Mouse (Mus musculus): ENCODE results near the gene Lct. TPM values are rescaled to one million over a fixed set of nuclear protein-coding genes. Genes with fewer than 3 reads are reported as not detected.

Lct gene
- total and polyA plus RNA-seq, 3 experiments, result 0.07 to 0.14 (median 0.08) TPM

DNA sequence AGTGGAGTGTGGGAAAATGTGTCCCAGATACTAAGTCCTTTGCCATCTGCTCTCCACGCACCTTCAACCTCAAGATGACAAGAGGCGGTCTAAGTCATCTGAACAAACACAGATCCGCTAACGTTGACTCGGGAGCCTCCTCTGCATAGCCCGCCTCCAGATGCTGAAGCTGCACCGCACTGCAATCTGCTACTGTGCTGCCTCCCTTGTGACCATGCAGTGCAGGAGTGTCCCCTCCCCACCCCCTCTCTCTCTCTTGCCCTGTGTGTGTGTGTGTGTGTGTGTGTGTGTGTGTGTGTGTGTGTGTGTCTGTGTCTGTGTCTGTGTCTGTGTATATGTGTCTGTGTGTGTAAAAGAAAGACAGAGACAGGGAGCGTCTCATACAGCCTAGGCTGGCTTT is 32.8 kb downstream of the Lct start:
- TF ChIP-seq POLR2AphosphoS2 (IDR thresholded peaks at IDR 0.05; ENCODE audit: low read depth, low read length), result no peak
- no peak for TF ChIP-seq MXI1 (IDR thresholded peaks at IDR 0.05; ENCODE audit: low read depth, low read length)
- no peak for TF ChIP-seq MEF2A (IDR thresholded peaks at IDR 0.05; ENCODE audit: borderline replicate concordance, low read depth, low read length)
- TF ChIP-seq RAD21 (IDR thresholded peaks at IDR 0.05; ENCODE audit: low read depth, low read length), result no peak
- no peak for TF ChIP-seq EP300 (IDR thresholded peaks at IDR 0.05; ENCODE audit: low read length)
- no peak for TF ChIP-seq SIN3A (IDR thresholded peaks at IDR 0.05; ENCODE audit: low read length)
- TF ChIP-seq KAT2A (IDR thresholded peaks at IDR 0.05; ENCODE audit: insufficient replicate concordance, low read length), result no peak
- TF ChIP-seq CHD1 (IDR thresholded peaks at IDR 0.05; ENCODE audit: low read depth, low read length), result no peak
- no peak for TF ChIP-seq ELF1 (IDR thresholded peaks at IDR 0.05; ENCODE audit: low read depth, low read length)
- no peak for TF ChIP-seq E2F4 (IDR thresholded peaks at IDR 0.05; ENCODE audit: insufficient replicate concordance, low read depth, low read length)
- no peak for TF ChIP-seq POLR2A (IDR thresholded peaks at IDR 0.05; ENCODE audit: low read depth, low read length)
- TF ChIP-seq HCFC1 (IDR thresholded peaks at IDR 0.05; ENCODE audit: low read depth, low read length), result no peak
- H3K27ac ChIP-seq (ENCODE audit: insufficient read depth, low read depth), result no peak overlapping the region
- H3K9ac ChIP-seq (ENCODE audit: insufficient read depth, low read depth), result no peak overlapping the region
- no peaks in the 10 kb centered on the region for H3K4me1 ChIP-seq (ENCODE audit: control insufficient read depth in 1 of 2, insufficient read depth in 2 of 2)
- dilution Hi-C loops (cut with MboI; ENCODE audit: extremely low pct_ligation_motif_present, extremely low pct_unique_long_range_greater_than_20kb, low sequenced_read_pairs), result no loop called here
- no peak for DNase-seq (ENCODE audit: extremely low read depth)
- no peaks in the 10 kb centered on the region for H3K27me3 ChIP-seq (replicated peaks)
- no peaks in the 10 kb centered on the region for H3K36me3 ChIP-seq (replicated peaks in 1 of 2; ENCODE audit: control insufficient read depth in 1 of 2, insufficient read depth in 1 of 2, low read length in 1 of 2)
- no peaks in the 10 kb centered on the region for H3K79me2 ChIP-seq (replicated peaks; ENCODE audit: control insufficient read depth, extremely low read depth, insufficient read depth, poor library complexity, severe bottlenecking)
- no peak overlapping the region for H3K4me2 ChIP-seq (ENCODE audit: insufficient read depth, low read depth, poor library complexity, severe bottlenecking)
- no peak overlapping the region for H3K4me3 ChIP-seq (replicated peaks in 1 of 3; ENCODE audit: low read depth in 2 of 3, low read length in 2 of 3, poor library complexity in 1 of 3)
- in situ Hi-C loops (cut with MboI; ENCODE audit: low pct_ligation_motif_present, low pct_unique_long_range_greater_than_20kb, low sequenced_read_pairs), result no loop called here
- H3K9me3 ChIP-seq (replicated peaks; ENCODE audit: low read length), result no peaks in the 10 kb centered on the region

DNA sequence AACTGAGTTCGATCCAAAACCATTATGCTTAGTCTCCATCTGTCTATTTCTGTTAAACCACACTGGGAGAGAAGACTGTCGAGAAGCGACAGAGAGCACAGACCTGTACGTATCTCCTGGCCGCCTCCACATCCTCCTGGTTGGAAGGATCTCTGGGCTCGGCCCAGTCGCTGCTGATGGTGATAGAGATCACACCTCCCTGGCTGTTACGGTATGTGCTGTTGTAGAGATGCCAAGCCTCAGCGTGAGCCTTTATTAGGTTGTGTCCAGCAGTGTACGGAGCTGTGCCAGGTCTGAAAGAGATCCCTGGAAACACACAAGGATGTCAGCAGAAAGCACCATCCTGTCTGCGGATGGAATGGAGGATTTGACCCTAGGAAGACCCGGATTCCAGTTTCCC is 34.6 kb downstream of the Lct start:
- no peaks in the 10 kb centered on the region for H3K9me3 ChIP-seq (replicated peaks; ENCODE audit: low read length)
- H3K4me2 ChIP-seq (ENCODE audit: insufficient read depth, low read depth, poor library complexity, severe bottlenecking), result no peak overlapping the region
- H3K27ac ChIP-seq (ENCODE audit: insufficient read depth, low read depth), result no peak overlapping the region
- H3K4me3 ChIP-seq (replicated peaks in 1 of 3; ENCODE audit: low read depth in 2 of 3, low read length in 2 of 3, poor library complexity in 1 of 3), result no peak overlapping the region
- no peaks in the 10 kb centered on the region for H3K79me2 ChIP-seq (replicated peaks; ENCODE audit: control insufficient read depth, extremely low read depth, insufficient read depth, poor library complexity, severe bottlenecking)
- no peaks in the 10 kb centered on the region for H3K4me1 ChIP-seq (ENCODE audit: control insufficient read depth in 1 of 2, insufficient read depth in 2 of 2)
- in situ Hi-C loops (cut with MboI; ENCODE audit: low pct_ligation_motif_present, low pct_unique_long_range_greater_than_20kb, low sequenced_read_pairs) (no loop called here), dilution Hi-C loops (cut with MboI; ENCODE audit: extremely low pct_ligation_motif_present, extremely low pct_unique_long_range_greater_than_20kb, low sequenced_read_pairs) (no loop called here)
- no peak for TF ChIP-seq MAZ (IDR thresholded peaks at IDR 0.05; ENCODE audit: low read depth, low read length)
- no peak for TF ChIP-seq GABPA (IDR thresholded peaks at IDR 0.05; ENCODE audit: insufficient replicate concordance, low read depth, low read length)
- no peaks in the 10 kb centered on the region for H3K27me3 ChIP-seq (replicated peaks)
- no peak for DNase-seq (ENCODE audit: extremely low read depth)
- H3K36me3 ChIP-seq (replicated peaks in 1 of 2; ENCODE audit: control insufficient read depth in 1 of 2, insufficient read depth in 1 of 2, low read length in 1 of 2), result no peaks in the 10 kb centered on the region
- no peak overlapping the region for H3K9ac ChIP-seq (ENCODE audit: insufficient read depth, low read depth)

DNA sequence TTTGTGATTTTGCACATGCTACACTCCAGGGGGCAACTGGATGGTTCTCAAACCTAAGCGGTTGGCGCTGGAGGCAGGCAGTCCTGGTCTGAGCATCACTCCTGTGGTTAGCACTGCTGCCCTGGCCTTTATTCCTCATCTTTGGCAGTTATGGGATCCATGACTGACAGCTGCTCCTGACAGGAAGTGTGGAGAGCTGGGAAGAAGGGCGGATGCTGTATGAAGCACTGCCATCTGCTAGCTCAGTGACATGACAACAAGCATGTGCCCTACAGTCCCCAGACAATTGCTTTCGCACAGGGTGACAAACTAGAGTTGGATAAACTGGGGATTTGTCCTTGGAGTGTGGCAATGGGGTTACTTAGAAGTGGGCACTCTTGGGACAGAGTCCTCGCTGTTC is 37.8 kb downstream of the Lct start:
- in situ Hi-C loops (cut with MboI; ENCODE audit: low pct_ligation_motif_present, low pct_unique_long_range_greater_than_20kb, low sequenced_read_pairs) (no loop called here), dilution Hi-C loops (cut with MboI; ENCODE audit: extremely low pct_ligation_motif_present, extremely low pct_unique_long_range_greater_than_20kb, low sequenced_read_pairs) (no loop called here)

More for the DNA sequence above, 37.8 kb downstream of the Lct start:
- no peak overlapping the region for H3K27ac ChIP-seq (ENCODE audit: insufficient read depth, low read depth)
- no peak for DNase-seq (ENCODE audit: extremely low read depth)
- no peak for TF ChIP-seq ZC3H11A (IDR thresholded peaks at IDR 0.05; ENCODE audit: low read depth, low read length)
- no peak for TF ChIP-seq MAX (IDR thresholded peaks at IDR 0.05; ENCODE audit: low read length)
- no peak for TF ChIP-seq MAFK (IDR thresholded peaks at IDR 0.05; ENCODE audit: insufficient replicate concordance, low read length)
- no peak for TF ChIP-seq UBTF (IDR thresholded peaks at IDR 0.05; ENCODE audit: low read depth, low read length)
- TF ChIP-seq BHLHE40 (IDR thresholded peaks at IDR 0.05; ENCODE audit: low read depth, low read length), result no peak
- no peak for TF ChIP-seq POLR2AphosphoS2 (IDR thresholded peaks at IDR 0.05; ENCODE audit: low read depth, low read length)
- TF ChIP-seq TCF12 (IDR thresholded peaks at IDR 0.05; ENCODE audit: low read depth, low read length), result no peak
- TF ChIP-seq ZKSCAN1 (IDR thresholded peaks at IDR 0.05; ENCODE audit: borderline replicate concordance, low read depth, low read length), result no peak
- no peak for TF ChIP-seq JUN (IDR thresholded peaks at IDR 0.05; ENCODE audit: insufficient read depth, low read depth, low read length)
- peaks cover 0 to 2% of the 10 kb centered on the region in 2 experiments for H3K36me3 ChIP-seq (replicated peaks in 1 of 2; ENCODE audit: control insufficient read depth in 1 of 2, insufficient read depth in 1 of 2, low read length in 1 of 2)
- H3K9ac ChIP-seq (ENCODE audit: insufficient read depth, low read depth), result no peak overlapping the region
- no peak overlapping the region for H3K4me3 ChIP-seq (replicated peaks in 1 of 3; ENCODE audit: low read depth in 2 of 3, low read length in 2 of 3, poor library complexity in 1 of 3)
- H3K79me2 ChIP-seq (replicated peaks; ENCODE audit: control insufficient read depth, extremely low read depth, insufficient read depth, poor library complexity, severe bottlenecking), result no peaks in the 10 kb centered on the region
- H3K4me2 ChIP-seq (ENCODE audit: insufficient read depth, low read depth, poor library complexity, severe bottlenecking), result no peak overlapping the region
- H3K27me3 ChIP-seq (replicated peaks), result no peaks in the 10 kb centered on the region
- no peaks in the 10 kb centered on the region for H3K9me3 ChIP-seq (replicated peaks; ENCODE audit: low read length)
- no peaks in the 10 kb centered on the region for H3K4me1 ChIP-seq (ENCODE audit: control insufficient read depth in 1 of 2, insufficient read depth in 2 of 2)

All from CH12.LX (cell line).